Mouse (Mus musculus) common myeloid progenitor, adult 5-6 weeks (primary cell): ENCODE measurements around the gene Rnf126. TPM values are rescaled to one million over a fixed set of nuclear protein-coding genes. Genes with fewer than 3 reads are reported as not detected.
"Not testable (repeated sequence)": the region's sequence is repeated elsewhere in the genome, so short reads cannot be mapped to it uniquely, and the experiment has no call there.

Experiments used
- ATAC-seq: replicated peaks from 2 replicates; pipeline ENCODE4 v1.8.0; 2016; ENCODE audit warnings: low read depth, mild to moderate bottlenecking, moderate TSS enrichment, inconsistent platforms; ENCODE audit not compliant: poor library complexity, severe bottlenecking
- total RNA-seq: library from RNA; stranded (forward); fragments of 200-1000, 187-1606 nt; gene quantifications from 2 replicates; pipeline ENCODE4 v1.2.3, GENCODE M21; 2017

Gene Rnf126
- total RNA-seq, 1 experiment from 2014 or later, result 21.0 TPM

DNA sequence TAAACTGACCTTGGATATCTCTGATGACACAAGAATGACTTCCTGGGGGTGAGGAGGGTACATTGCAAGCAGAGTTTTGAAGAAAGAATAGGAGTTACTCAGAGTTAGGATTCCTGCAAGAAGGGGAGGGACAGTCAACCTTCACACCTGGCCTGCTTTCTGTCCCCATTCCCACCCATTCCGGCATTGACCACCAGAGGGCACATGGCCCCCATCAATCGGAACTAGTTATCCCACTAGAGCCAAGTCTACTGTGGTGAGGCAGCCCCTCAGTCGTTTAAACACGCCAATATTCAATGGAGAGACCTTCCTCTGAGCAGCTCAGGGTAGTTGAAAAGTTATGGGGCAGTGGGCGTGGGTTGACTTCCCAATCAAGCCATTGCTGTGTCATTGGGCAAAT, 1.6 kb upstream of the Rnf126 start:
- ATAC-seq, result peak; percentile 43

DNA sequence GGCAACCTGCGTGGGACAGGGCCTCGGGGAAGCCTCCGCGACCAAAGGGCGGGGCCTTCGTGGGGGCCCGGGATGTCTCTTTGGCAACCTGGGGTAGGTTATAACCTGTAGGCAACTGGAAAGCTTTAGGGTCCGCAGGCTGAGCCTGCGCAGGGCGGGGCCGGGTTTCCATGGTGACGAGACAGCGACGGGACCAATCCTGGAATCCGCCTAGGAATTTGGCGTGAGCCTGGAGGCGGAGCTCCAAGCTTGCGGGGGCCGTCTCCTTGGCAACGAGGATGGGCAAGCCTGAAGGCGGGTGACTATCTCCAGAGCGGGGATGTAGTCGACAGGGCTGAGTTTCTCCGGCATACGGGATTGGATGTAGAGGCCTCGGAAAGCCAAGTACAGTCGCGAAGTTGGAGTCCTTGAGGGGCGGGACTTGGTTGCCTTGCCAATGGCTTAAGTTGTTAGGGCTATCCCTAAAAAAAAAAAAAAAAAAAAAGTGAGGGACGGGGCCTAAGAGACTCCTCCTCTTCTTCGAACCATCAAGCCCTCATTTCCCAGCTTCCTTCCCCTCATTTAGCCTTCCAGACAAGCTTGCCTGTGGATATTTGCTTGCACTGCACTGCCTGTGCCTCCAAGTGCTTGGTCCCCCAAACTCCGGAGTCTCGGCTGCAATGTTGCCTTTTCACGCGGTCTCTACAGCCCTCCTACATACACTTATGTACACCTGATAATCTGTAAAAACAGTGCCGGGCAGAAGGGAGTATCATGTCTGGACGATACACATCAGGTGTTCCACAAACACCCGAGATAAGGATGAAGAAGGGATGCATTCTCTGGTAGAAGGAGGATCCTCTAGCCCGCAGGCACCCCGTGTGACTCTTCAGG, 856 bp upstream of the Rnf126 start:
- peak; percentile 43 for ATAC-seq

DNA sequence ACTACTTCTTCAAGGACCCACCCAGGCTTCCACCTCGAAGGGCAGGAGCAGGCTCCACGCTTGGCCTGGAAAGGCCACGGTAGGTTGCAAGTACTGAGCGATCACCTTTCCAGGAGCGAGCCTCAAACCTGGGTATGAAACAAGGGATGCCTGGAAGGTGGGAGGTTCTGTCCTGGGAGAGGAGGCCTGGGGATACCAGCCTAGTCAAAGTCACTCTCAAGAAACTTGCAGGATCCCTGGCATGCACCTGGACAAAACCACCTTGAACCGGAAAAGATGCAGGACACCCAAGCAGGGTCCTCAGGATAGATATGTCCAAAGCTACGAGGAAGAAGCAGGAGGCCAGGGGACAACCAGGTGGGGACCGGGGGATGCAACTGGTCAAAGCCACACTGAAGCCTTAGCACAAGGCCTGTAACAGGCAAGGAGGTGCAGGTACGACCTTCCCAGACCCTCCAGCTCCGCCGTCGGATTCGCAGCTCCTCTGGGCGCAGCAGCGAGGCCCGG, 698 bp downstream of the Rnf126 start:
- no peak for ATAC-seq

DNA sequence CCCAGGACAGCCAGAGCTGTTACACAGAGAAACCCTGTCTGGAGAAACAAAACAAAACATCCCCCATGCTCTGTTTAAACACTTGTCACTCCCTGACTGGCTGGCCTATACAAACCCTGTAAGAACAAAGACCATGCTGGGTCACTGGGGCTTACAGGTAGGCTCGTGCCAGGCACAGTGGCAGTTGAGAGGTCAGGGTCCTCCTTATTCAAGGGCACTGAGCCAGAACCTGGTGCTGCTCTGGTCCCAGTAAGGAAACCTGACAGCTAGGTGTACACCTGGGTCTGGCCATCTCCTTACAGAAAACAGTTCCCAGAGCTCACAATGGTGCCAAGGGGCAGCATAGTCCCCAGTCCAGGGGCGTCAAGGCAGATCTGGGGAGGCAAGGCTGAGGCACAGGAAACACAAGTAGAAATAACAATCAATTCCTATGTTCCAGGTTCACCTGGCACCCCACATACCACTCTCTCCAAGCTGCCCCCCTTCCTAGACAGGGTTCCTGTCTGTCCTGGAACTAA, 1.5 kb downstream of the Rnf126 start:
- no peak for ATAC-seq

- ATAC-seq, result no peak
Observed at GRCm38 (mm10) chr10:79764234-79764633, 2.5 kb downstream of the Rnf126 start.

- no peak for ATAC-seq
Observed at GRCm38 (mm10) chr10:79762875-79763274, 3.9 kb downstream of the Rnf126 start.

GRCm38 (mm10) chr10:79760603-79761143, 6.1 kb downstream of the Rnf126 start:
- no peak for ATAC-seq

- ATAC-seq, result not testable (repeated sequence)
Observed at GRCm38 (mm10) chr10:79759675-79760074, 7.1 kb downstream of the Rnf126 start.

GRCm38 (mm10) chr10:79756660-79757059, 10.1 kb downstream of the Rnf126 start:
- no peak for ATAC-seq

DNA sequence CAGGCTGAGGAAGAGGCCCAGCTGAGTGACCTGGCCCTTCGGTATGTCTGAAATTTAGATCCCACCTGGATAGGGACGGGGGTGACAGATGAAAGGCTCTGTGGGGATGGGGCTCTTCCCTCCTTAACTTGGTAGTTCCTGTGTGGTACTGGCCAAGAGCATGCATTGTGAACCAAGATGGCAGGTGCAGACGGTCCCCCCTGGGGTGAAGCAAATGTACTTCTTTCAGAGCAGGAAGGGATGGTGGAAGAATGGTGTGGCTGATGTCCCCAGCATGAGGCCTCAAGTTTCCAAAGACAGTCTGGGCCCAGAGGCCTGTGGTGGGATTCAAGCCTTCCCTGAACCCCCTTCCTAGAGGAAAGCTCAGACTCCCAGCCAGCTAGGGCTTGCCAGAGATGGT, 10.9 kb downstream of the Rnf126 start:
- no peak for ATAC-seq

GRCm38 (mm10) chr10:79754856-79755516, 11.8 kb downstream of the Rnf126 start, which contains the start of gene Fgf22:
Gene Fgf22 (plus strand): TSS chr10:79755076.
- ATAC-seq, result peak; percentile 74

GRCm38 (mm10) chr10:79748496-79748895, 18.3 kb downstream of the Rnf126 start:
- no peak for ATAC-seq

GRCm38 (mm10) chr10:79746774-79747151, 20.0 kb downstream of the Rnf126 start:
- ATAC-seq, result peak; percentile 45; the same call in 1 of the 2 replicates

- peak; percentile 97 for ATAC-seq
Observed at GRCm38 (mm10) chr10:79745898-79746773, 20.6 kb downstream of the Rnf126 start, which contains the start of gene Polrmt. Gene Polrmt (minus strand): TSS chr10:79746581.

GRCm38 (mm10) chr10:79745411-79745810, 21.3 kb downstream of the Rnf126 start:
- no peak for ATAC-seq

DNA sequence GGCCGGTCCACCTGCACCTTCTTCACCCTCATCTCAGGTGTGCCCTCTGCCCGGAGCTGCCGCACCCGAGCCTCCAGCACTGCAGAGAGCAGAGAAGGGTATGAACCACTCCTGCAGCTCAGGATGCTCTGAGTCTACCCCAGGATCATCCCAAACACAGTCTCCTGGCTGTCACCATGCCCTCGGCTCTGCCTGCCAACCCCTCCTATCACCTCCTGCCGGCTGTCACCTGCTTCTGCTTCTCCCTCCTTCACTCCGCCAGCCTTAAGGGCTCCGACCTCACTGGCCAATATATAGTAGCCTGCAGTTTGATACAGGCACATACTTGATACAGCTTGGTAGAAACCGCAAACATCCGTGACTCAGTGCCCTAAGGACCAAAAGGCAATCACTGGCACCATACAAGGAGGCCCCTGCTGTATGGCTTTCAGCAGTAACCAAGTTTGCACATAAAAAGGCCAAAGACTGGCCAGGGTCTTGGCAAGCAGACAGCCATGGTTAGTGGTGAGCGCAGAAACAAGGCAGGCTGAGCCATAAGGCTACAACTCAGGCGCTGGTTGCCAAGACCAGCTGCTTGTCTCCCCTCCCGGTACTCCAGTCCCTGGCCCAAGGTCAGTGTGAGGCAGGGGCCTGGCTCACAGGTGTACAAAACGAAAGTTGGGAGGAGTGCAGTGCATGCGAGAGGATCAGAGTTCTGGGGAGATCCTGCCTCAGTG, 22.9 kb downstream of the Rnf126 start:
- no peak for ATAC-seq

- no peak for ATAC-seq
Observed at GRCm38 (mm10) chr10:79743161-79743560, 23.6 kb downstream of the Rnf126 start.

DNA sequence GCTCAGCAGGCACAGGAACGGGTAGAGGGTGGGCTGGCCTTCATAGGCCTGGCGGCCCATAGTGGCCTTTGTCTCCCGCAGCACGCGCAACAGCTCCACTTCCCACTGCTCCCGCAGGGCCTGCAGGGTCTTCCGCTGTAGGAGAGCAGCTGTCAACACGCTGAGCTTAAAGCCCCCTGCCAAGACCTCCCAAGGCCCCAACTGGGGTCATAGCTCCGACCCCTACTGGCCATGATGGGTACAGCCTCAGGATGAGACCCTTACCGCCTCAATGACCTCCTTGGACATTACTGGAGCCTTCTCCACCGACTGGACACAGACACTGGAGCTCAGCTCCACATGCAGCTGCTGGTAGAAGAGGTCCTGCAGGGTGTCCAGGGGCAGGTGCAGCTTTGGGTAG, 25.9 kb downstream of the Rnf126 start:
- ATAC-seq, result no peak

- no peak for ATAC-seq
Observed at GRCm38 (mm10) chr10:79739234-79739633, 27.5 kb downstream of the Rnf126 start.
